ENCODE assay signal across 9 mouse cellular contexts in the genomic region with DNA sequence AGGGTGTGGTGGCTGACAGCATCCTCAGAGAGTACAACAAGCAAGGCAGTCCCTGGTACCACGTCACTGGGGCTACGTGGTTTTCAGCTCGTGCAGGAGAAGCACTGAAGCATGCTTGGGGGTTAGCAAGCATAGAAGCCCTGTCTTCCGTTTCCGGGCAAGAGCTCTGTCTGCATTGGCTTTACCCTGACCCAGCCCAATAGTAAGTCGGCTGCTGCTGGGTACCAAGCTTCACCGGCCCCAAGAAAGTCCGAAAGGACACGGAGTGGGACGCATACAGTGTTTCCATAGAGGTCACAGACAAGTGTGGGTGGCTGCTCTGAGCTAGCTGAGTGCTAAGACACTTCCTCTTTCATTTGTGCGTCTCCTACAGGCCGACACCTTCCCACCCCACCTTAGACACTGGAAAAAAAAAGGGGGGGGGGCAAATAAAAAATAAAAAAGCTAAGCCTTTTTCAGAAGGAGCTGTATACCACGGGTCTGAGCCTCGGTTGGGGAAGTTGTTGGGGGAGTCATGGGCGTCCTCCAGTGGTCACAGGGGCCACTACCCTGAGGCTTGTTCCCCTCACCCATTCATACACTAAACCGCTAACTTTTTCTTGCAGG. TPM values are rescaled to one million over a fixed set of nuclear protein-coding genes. Genes with fewer than 3 reads are reported as not detected.
DNase-seq lines count a peak whose midpoint lies in the region; ATAC-seq and TF ChIP-seq lines count a peak whose summit lies in the region.
"Had no signal": no experiment of that assay in that cellular context is flagged by ENCODE, and none has a peak within 500 bp of the region (broad histone marks: within the 10 kb centered on the region; RNA-seq: fewer than 3 reads in every experiment).

No protein-coding gene starts in this region.

- 36% methylated on average over 16 of the region's 16 CpGs for WGBS in heart, embryonic 15.5 days
- 24% methylated on average over 16 of the region's 16 CpGs for WGBS in liver, postnatal 0 days (ENCODE audit: insufficient replicate concordance)
- 44% methylated on average over 16 of the region's 16 CpGs for whole genome bisulfite sequencing in midbrain, embryonic 11.5 days

- H3K9ac ChIP-seq in heart, embryonic 15.5 days, result no peak overlapping the region
- peak overlapping the region; percentile 38; the same call in 1 of the 2 replicates for H3K9ac ChIP-seq in liver, postnatal 0 days (replicated peaks)
- H3K9ac ChIP-seq in midbrain, embryonic 11.5 days (ENCODE audit: low read length), result no peak overlapping the region

- DNase-seq in heart, adult 8-10 months (ENCODE audit: low spot score), result no peak
- peak; percentile 64 for DNase-seq in MEL-GATA-1-ER (ENCODE audit: extremely low read depth, low read depth)
- peak; percentile 47 for DNase-seq in liver, postnatal 0 days
- DNase-seq in spleen, postnatal 36 days (ENCODE audit: low spot score in 2 of 2), result peak; percentile 87 to 88
- DNase-seq in testis, postnatal 14 days (ENCODE audit: low spot score), result no peak
- DNase-seq in midbrain, embryonic 11.5 days (ENCODE audit: low spot score, missing footprints), result no peak

- peak; percentile 28 for TF ChIP-seq CTCF in liver, postnatal 0 days (IDR thresholded peaks at IDR 0.05; ENCODE audit: low read depth)

- no peaks in the 10 kb centered on the region for H3K36me3 ChIP-seq in heart, embryonic 15.5 days
- no peaks in the 10 kb centered on the region for H3K36me3 ChIP-seq in liver, postnatal 0 days (replicated peaks; ENCODE audit: insufficient read depth, low read length)
- no peaks in the 10 kb centered on the region for H3K36me3 ChIP-seq in midbrain, embryonic 11.5 days (ENCODE audit: control insufficient read depth, insufficient read depth, low read length)

- peaks cover under 1% of the 10 kb centered on the region for H3K4me1 ChIP-seq in heart, embryonic 15.5 days (replicated peaks)
- peaks cover 22% of the 10 kb centered on the region for H3K4me1 ChIP-seq in liver, postnatal 0 days (ENCODE audit: insufficient read depth)
- H3K4me1 ChIP-seq in midbrain, embryonic 11.5 days (ENCODE audit: control insufficient read depth, insufficient read depth, low read length), result no peaks in the 10 kb centered on the region

- H3K9me3 ChIP-seq in heart, embryonic 15.5 days (replicated peaks), result no peaks in the 10 kb centered on the region
- no peaks in the 10 kb centered on the region for H3K9me3 ChIP-seq in liver, postnatal 0 days (ENCODE audit: low read length)
- no peaks in the 10 kb centered on the region for H3K9me3 ChIP-seq in midbrain, embryonic 11.5 days (ENCODE audit: control insufficient read depth, low read length)

- H3K4me2 ChIP-seq in heart, embryonic 15.5 days, result peak overlapping the region; percentile 44
- peak overlapping the region; percentile 62 for H3K4me2 ChIP-seq in liver, postnatal 0 days (ENCODE audit: low read depth, low read length)
- H3K4me2 ChIP-seq in midbrain, embryonic 11.5 days, result no peak overlapping the region

- H3K27ac ChIP-seq in heart, embryonic 15.5 days, result no peak overlapping the region
- H3K27ac ChIP-seq in liver, postnatal 0 days (ENCODE audit: low read depth), result peak overlapping the region; percentile 62
- H3K27ac ChIP-seq in midbrain, embryonic 11.5 days (ENCODE audit: low read depth, low read length), result no peak overlapping the region

- no peaks in the 10 kb centered on the region for H3K27me3 ChIP-seq in heart, embryonic 15.5 days
- H3K27me3 ChIP-seq in liver, postnatal 0 days (ENCODE audit: insufficient read depth, low read length), result no peaks in the 10 kb centered on the region
- H3K27me3 ChIP-seq in midbrain, embryonic 11.5 days (ENCODE audit: control insufficient read depth, insufficient read depth, low read length), result no peaks in the 10 kb centered on the region

- TF ChIP-seq EP300 in liver, postnatal 0 days (IDR thresholded peaks at IDR 0.05; ENCODE audit: low read depth), result no peak

- no peak overlapping the region for H3K4me3 ChIP-seq in heart, embryonic 15.5 days
- H3K4me3 ChIP-seq in liver, postnatal 0 days (ENCODE audit: low read depth, low read length), result peak overlapping the region; percentile 19
- no peak overlapping the region for H3K4me3 ChIP-seq in midbrain, embryonic 11.5 days (ENCODE audit: low read depth, low read length)

- no peak for ATAC-seq in heart, embryonic 15.5 days (replicated peaks; ENCODE audit: insufficient number of reproducible peaks, insufficient read depth, low FRiP score, low read depth)
- ATAC-seq in liver, postnatal 0 days, result peak; percentile 47
- no peak; the same call in 1 of the 2 replicates for ATAC-seq in frontal cortex, adult (ENCODE audit: low TSS enrichment)
- no peak for ATAC-seq in midbrain, embryonic 11.5 days (ENCODE audit: low FRiP score)

RNA-seq across cellular contexts. Expression of a gene that starts 5.7 kb away (rescaled TPM):
- 33.0 and 36.2 TPM in 2 replicates for polyA plus RNA-seq in heart, embryonic 15.5 days (2015; fragmentation: Nextera tagmentation; extraction: Ambion mirVana)
- 10 to 100 TPM; 45.2 to 56.6 (median 54.4) TPM for total RNA-seq in heart, adult 8-10 months (2022)
- polyA plus RNA-seq in liver, postnatal 0 days (2015; fragmentation: Nextera tagmentation; extraction: Ambion mirVana), result 9.4 and 11.0 TPM in 2 replicates
- 46.8 and 49.0 TPM in 2 replicates for polyA plus RNA-seq in midbrain, embryonic 11.5 days (2014; fragmentation: Nextera tagmentation; extraction: Ambion mirVana)

RNA-seq across cellular contexts. Expression of a gene that starts 6.3 kb away (rescaled TPM):
- 0.05 TPM in 1 of 2 replicates, not detected in the other for polyA plus RNA-seq in heart, embryonic 15.5 days (2015; fragmentation: Nextera tagmentation; extraction: Ambion mirVana)
- not detected for total RNA-seq in heart, adult 8-10 months (2022)
- polyA plus RNA-seq in liver, postnatal 0 days (2015; fragmentation: Nextera tagmentation; extraction: Ambion mirVana), result not detected in 2 replicates
- polyA plus RNA-seq in midbrain, embryonic 11.5 days (2014; fragmentation: Nextera tagmentation; extraction: Ambion mirVana), result not detected in 2 replicates
- polyA plus RNA-seq: neural tube, embryonic 14.5 days had no signal

RNA-seq across cellular contexts. Expression of a gene that starts 53.1 kb away (rescaled TPM):
- polyA plus RNA-seq in heart, embryonic 15.5 days (2015; fragmentation: Nextera tagmentation; extraction: Ambion mirVana), result 2.7 and 3.6 TPM in 2 replicates
- total RNA-seq in heart, adult 8-10 months (2022), result 1 to 10 TPM in 3 of 4 experiments, under 1 TPM in 1; 0.87 to 2.7 (median 1.8) TPM
- 11.8 and 13.1 TPM in 2 replicates for polyA plus RNA-seq in liver, postnatal 0 days (2015; fragmentation: Nextera tagmentation; extraction: Ambion mirVana)
- polyA plus RNA-seq in midbrain, embryonic 11.5 days (2014; fragmentation: Nextera tagmentation; extraction: Ambion mirVana), result 2.9 and 4.7 TPM in 2 replicates

RNA-seq across cellular contexts. Expression of a gene that starts 53.3 kb away (rescaled TPM):
- polyA plus RNA-seq in heart, embryonic 15.5 days (2015; fragmentation: Nextera tagmentation; extraction: Ambion mirVana), result 6.0 and 7.4 TPM in 2 replicates
- 10 to 100 TPM in 2 of 4 experiments, 1 to 10 TPM in 2; 6.4 to 12.9 (median 10.0) TPM for total RNA-seq in heart, adult 8-10 months (2022)
- polyA plus RNA-seq in liver, postnatal 0 days (2015; fragmentation: Nextera tagmentation; extraction: Ambion mirVana), result 18.8 and 19.0 TPM in 2 replicates
- 3.6 TPM in 2 replicates for polyA plus RNA-seq in midbrain, embryonic 11.5 days (2014; fragmentation: Nextera tagmentation; extraction: Ambion mirVana)

RNA-seq across cellular contexts. Expression of a gene that starts 57.4 kb away (rescaled TPM):
- 19.3 and 19.9 TPM in 2 replicates for polyA plus RNA-seq in heart, embryonic 15.5 days (2015; fragmentation: Nextera tagmentation; extraction: Ambion mirVana)
- 10 to 100 TPM; 25.4 to 29.3 (median 27.4) TPM for total RNA-seq in heart, adult 8-10 months (2022)
- polyA plus RNA-seq in liver, postnatal 0 days (2015; fragmentation: Nextera tagmentation; extraction: Ambion mirVana), result 28.4 and 30.6 TPM in 2 replicates
- 19.4 and 20.4 TPM in 2 replicates for polyA plus RNA-seq in midbrain, embryonic 11.5 days (2014; fragmentation: Nextera tagmentation; extraction: Ambion mirVana)

Comparison
In these comparisons a context has a peak if more than half of its experiments do, and no peak if none do; other contexts are left out.
1. DNase-seq: peak in MEL-GATA-1-ER (single experiment), liver, postnatal 0 days (single experiment) and spleen, postnatal 36 days (2 of 2); none in heart, adult 8-10 months (single experiment), testis, postnatal 14 days (single experiment) and midbrain, embryonic 11.5 days (single experiment).